Mouse (Mus musculus): ENCODE data around the gene Phf21a. TPM values are rescaled to one million over a fixed set of nuclear protein-coding genes. Genes with fewer than 3 reads are reported as not detected.

Gene Phf21a
- total RNA-seq, 2 experiments from 2014 or later: 2.0 to 41.5 TPM

- ATAC-seq (replicated peaks; ENCODE audit: low FRiP score, poor library complexity, severe bottlenecking): no peak
These were observed 239.0 kb downstream of the Phf21a start for GRCm38 (mm10) chr2:92331871-92332270.

- ATAC-seq (replicated peaks; ENCODE audit: low FRiP score, poor library complexity, severe bottlenecking): no peak
These were observed 249.5 kb downstream of the Phf21a start for GRCm38 (mm10) chr2:92342418-92342817.

- no peak for ATAC-seq (replicated peaks; ENCODE audit: low FRiP score, poor library complexity, severe bottlenecking)
These were observed 254.3 kb downstream of the Phf21a start for GRCm38 (mm10) chr2:92347191-92347590.

- no peak for ATAC-seq (replicated peaks; ENCODE audit: low FRiP score, poor library complexity, severe bottlenecking)
These were observed 256.9 kb downstream of the Phf21a start for GRCm38 (mm10) chr2:92349589-92350425.

- no peak for ATAC-seq (replicated peaks; ENCODE audit: low FRiP score, poor library complexity, severe bottlenecking)
These were observed 257.8 kb downstream of the Phf21a start for GRCm38 (mm10) chr2:92350686-92351085.

GRCm38 (mm10) chr2:92353402-92353801 is 260.5 kb downstream of the Phf21a start:
- no peak for ATAC-seq (replicated peaks; ENCODE audit: low FRiP score, poor library complexity, severe bottlenecking)

GRCm38 (mm10) chr2:92354224-92354623 is 261.3 kb downstream of the Phf21a start:
- no peak for ATAC-seq (replicated peaks; ENCODE audit: low FRiP score, poor library complexity, severe bottlenecking)

GRCm38 (mm10) chr2:92359301-92359700 is 266.4 kb downstream of the Phf21a start:
- ATAC-seq (replicated peaks; ENCODE audit: low FRiP score, poor library complexity, severe bottlenecking): no peak

GRCm38 (mm10) chr2:92360186-92360823 is 267.4 kb downstream of the Phf21a start:
- no peak for ATAC-seq (replicated peaks; ENCODE audit: low FRiP score, poor library complexity, severe bottlenecking)

- ATAC-seq (replicated peaks; ENCODE audit: low FRiP score, poor library complexity, severe bottlenecking): no peak
These were observed 268.0 kb downstream of the Phf21a start for GRCm38 (mm10) chr2:92360893-92361292.

GRCm38 (mm10) chr2:92361795-92362194 is 268.9 kb downstream of the Phf21a start:
- ATAC-seq (replicated peaks; ENCODE audit: low FRiP score, poor library complexity, severe bottlenecking): no peak

GRCm38 (mm10) chr2:92362571-92363228 is 269.8 kb downstream of the Phf21a start:
- ATAC-seq (replicated peaks; ENCODE audit: low FRiP score, poor library complexity, severe bottlenecking): no peak

GRCm38 (mm10) chr2:92364086-92364485 is 271.2 kb downstream of the Phf21a start:
- ATAC-seq (replicated peaks; ENCODE audit: low FRiP score, poor library complexity, severe bottlenecking): no peak

- ATAC-seq (replicated peaks; ENCODE audit: low FRiP score, poor library complexity, severe bottlenecking): no peak
These were observed 272.7 kb downstream of the Phf21a start for GRCm38 (mm10) chr2:92365568-92365967.

GRCm38 (mm10) chr2:92367383-92368029 is 274.6 kb downstream of the Phf21a start:
- no peak for ATAC-seq (replicated peaks; ENCODE audit: low FRiP score, poor library complexity, severe bottlenecking)

- ATAC-seq (replicated peaks; ENCODE audit: low FRiP score, poor library complexity, severe bottlenecking): no peak
These were observed 277.5 kb downstream of the Phf21a start for GRCm38 (mm10) chr2:92370375-92370774.

GRCm38 (mm10) chr2:92370821-92371805 is 278.2 kb downstream of the Phf21a start:
- ATAC-seq (replicated peaks; ENCODE audit: low FRiP score, poor library complexity, severe bottlenecking): no peak

GRCm38 (mm10) chr2:92371971-92372690 is 279.2 kb downstream of the Phf21a start:
- no peak for ATAC-seq (replicated peaks; ENCODE audit: low FRiP score, poor library complexity, severe bottlenecking)

Measured in erythroid progenitor cell, adult 5-6 weeks (primary cell).